Mouse (Mus musculus) telencephalon, adult 2 months (tissue): Measurements from ENCODE around the gene Riiad1.

Experiments
- DNase-seq: peaks from one replicate; pipeline ENCODE4 v3.0.0-alpha.2; 2011; ENCODE audit warnings: low read depth, low spot score

Riiad1 gene

GRCm38 (mm10) chr3:94463926-94464578 is 16.1 kb downstream of the Riiad1 start:
- DNase-seq: no peak

- no peak for DNase-seq
These were observed 20.3 kb downstream of the Riiad1 start for GRCm38 (mm10) chr3:94459834-94460233.

GRCm38 (mm10) chr3:94457055-94457454 is 23.1 kb downstream of the Riiad1 start:
- DNase-seq: no peak

- DNase-seq: peak; percentile 85
These were observed 23.6 kb downstream of the Riiad1 start for GRCm38 (mm10) chr3:94456529-94457000.

- DNase-seq: no peak
These were observed 30.8 kb downstream of the Riiad1 start for GRCm38 (mm10) chr3:94449377-94449776.

- DNase-seq: no peak
These were observed 36.6 kb downstream of the Riiad1 start, which contains the start of gene Oaz3 for GRCm38 (mm10) chr3:94443597-94443964. Gene Oaz3 (minus strand): TSS chr3:94443915.

GRCm38 (mm10) chr3:94442951-94443596 is 37.1 kb downstream of the Riiad1 start, which contains the start of gene Mrpl9:
Gene Mrpl9 (plus strand): TSS chr3:94443318.
- peak; percentile 79 for DNase-seq

- no peak for DNase-seq
These were observed 39.0 kb downstream of the Riiad1 start for GRCm38 (mm10) chr3:94441182-94441581.

- no peak for DNase-seq
These were observed 43.7 kb downstream of the Riiad1 start for GRCm38 (mm10) chr3:94436420-94436819.

GRCm38 (mm10) chr3:94434305-94434704 is 45.8 kb downstream of the Riiad1 start:
- DNase-seq: no peak

GRCm38 (mm10) chr3:94430980-94431379 is 49.2 kb downstream of the Riiad1 start:
- DNase-seq: no peak
